8 mouse cellular contexts compared by ENCODE assay signal in genomic region chr5:35728957-35729460, GRCm38 (mm10). TPM values are rescaled to one million over a fixed set of nuclear protein-coding genes. Genes with fewer than 3 reads are reported as not detected.
DNase-seq lines count a peak whose midpoint lies in the region; ATAC-seq and TF ChIP-seq lines count a peak whose summit lies in the region.

No protein-coding gene starts in this region.

- no peak for TF ChIP-seq POLR2A in cerebellum, adult 2 months (IDR thresholded peaks at IDR 0.05; ENCODE audit: borderline replicate concordance, insufficient read depth, low read length)

- no peak for DNase-seq in cerebellum, postnatal 4 days (ENCODE audit: low spot score in 2 of 2)
- peak; percentile 71 to 75 for DNase-seq in cerebellum, adult 2 months
- peak; percentile 16 to 30 for DNase-seq in gastrocnemius, adult 8-10 months (ENCODE audit: low spot score in 2 of 2)
- peak; percentile 9 to 55 for DNase-seq in left cerebral cortex, adult 8-10 months (ENCODE audit: low spot score in 2 of 2)
- peak; percentile 88 to 93 for DNase-seq in lung, postnatal 4 days
- DNase-seq in spleen, adult 18-20 months, result peak; percentile 67 to 76

- peak; percentile 81 for ATAC-seq in cerebellum, adult (ENCODE audit: insufficient number of reproducible peaks, low FRiP score, low TSS enrichment)
- ATAC-seq in hindbrain, embryonic 16.5 days, result 0 out of 2 replicates have a peak, but pooled peaks have one; percentile 52

- peak overlapping the region; percentile 21 for H3K27ac ChIP-seq in cerebellum, adult 2 months (ENCODE audit: insufficient read depth, low read length)
- H3K27ac ChIP-seq in hindbrain, embryonic 16.5 days (ENCODE audit: low read depth, low read length), result peak overlapping the region; percentile 42

- H3K36me3 ChIP-seq in hindbrain, embryonic 16.5 days (ENCODE audit: control insufficient read depth, insufficient read depth, low read length), result no peaks in the 10 kb centered on the region

- H3K4me1 ChIP-seq in cerebellum, adult 2 months (ENCODE audit: control insufficient read depth, insufficient read depth, low read length), result peaks cover 16% of the 10 kb centered on the region
- no peaks in the 10 kb centered on the region for H3K4me1 ChIP-seq in hindbrain, embryonic 16.5 days (ENCODE audit: control insufficient read depth, insufficient read depth, low read depth, low read length)

- no peak overlapping the region for H3K4me2 ChIP-seq in hindbrain, embryonic 16.5 days (ENCODE audit: low read length)

- H3K9me3 ChIP-seq in hindbrain, embryonic 16.5 days (ENCODE audit: control insufficient read depth, low read length), result no peaks in the 10 kb centered on the region

- H3K9ac ChIP-seq in hindbrain, embryonic 16.5 days (ENCODE audit: low read depth, low read length), result no peak overlapping the region

- 6% methylated on average over 11 of the region's 11 CpGs for WGBS in cerebellum, adult 2 months
- 63% methylated on average over 11 of the region's 11 CpGs for WGBS in hindbrain, embryonic 16.5 days

- no peak overlapping the region for H3K4me3 ChIP-seq in cerebellum, adult 2 months (replicated peaks; ENCODE audit: insufficient read depth, low read depth, low read length)
- no peak overlapping the region for H3K4me3 ChIP-seq in hindbrain, embryonic 16.5 days (ENCODE audit: low read length)

- TF ChIP-seq CTCF in cerebellum, adult 2 months (IDR thresholded peaks at IDR 0.05; ENCODE audit: borderline replicate concordance, insufficient read depth, low read depth, low read length), result no peak

- no peaks in the 10 kb centered on the region for H3K27me3 ChIP-seq in cerebellum, adult 2 months (ENCODE audit: control insufficient read depth, insufficient read depth, low read length)
- H3K27me3 ChIP-seq in hindbrain, embryonic 16.5 days (replicated peaks; ENCODE audit: control insufficient read depth, insufficient read depth, low read length), result no peaks in the 10 kb centered on the region

RNA-seq across cellular contexts. Expression of gene Sh3tc1, which starts 10.8 kb away (rescaled TPM):
- 1.2 and 1.7 TPM in 2 replicates for polyA plus RNA-seq in cerebellum, adult 2 months (2012; rRNA removed)
- total RNA-seq in gastrocnemius, adult 8-10 months (2022), result 1 to 10 TPM; 1.4 to 2.9 (median 1.9) TPM
- 2.6 and 2.7 TPM in 2 replicates for polyA plus RNA-seq in hindbrain, embryonic 16.5 days (2015; fragmentation: Nextera tagmentation; extraction: Ambion mirVana)
- 1 to 10 TPM; 1.6 to 5.9 (median 3.3) TPM for total RNA-seq in left cerebral cortex, adult 8-10 months (2022)

RNA-seq across cellular contexts. Expression of gene Ablim2, which starts 28.7 kb away (rescaled TPM):
- polyA plus RNA-seq in cerebellum, adult 2 months (2012; rRNA removed), result 89.2 and 99.9 TPM in 2 replicates
- total RNA-seq in gastrocnemius, adult 8-10 months (2022), result 10 to 100 TPM; 36.1 to 43.4 (median 40.7) TPM
- polyA plus RNA-seq in hindbrain, embryonic 16.5 days (2015; fragmentation: Nextera tagmentation; extraction: Ambion mirVana), result 39.3 and 40.2 TPM in 2 replicates
- 100 to 1,000 TPM; 168 to 199 (median 195) TPM for total RNA-seq in left cerebral cortex, adult 8-10 months (2022)

RNA-seq across cellular contexts. Expression of gene Htra3, which starts 49.4 kb away (rescaled TPM):
- polyA plus RNA-seq in cerebellum, adult 2 months (2012; rRNA removed), result 7.1 and 9.5 TPM in 2 replicates
- total RNA-seq in gastrocnemius, adult 8-10 months (2022), result 10 to 100 TPM; 19.9 to 34.2 (median 25.1) TPM
- 17.3 and 25.5 TPM in 2 replicates for polyA plus RNA-seq in hindbrain, embryonic 16.5 days (2015; fragmentation: Nextera tagmentation; extraction: Ambion mirVana)
- 1 to 10 TPM; 7.0 to 8.3 (median 7.9) TPM for total RNA-seq in left cerebral cortex, adult 8-10 months (2022)

Comparison
In these comparisons a context has a peak if more than half of its experiments do, and no peak if none do; other contexts are left out.
1. DNase-seq: peak in cerebellum, adult 2 months (2 of 2), gastrocnemius, adult 8-10 months (2 of 2), left cerebral cortex, adult 8-10 months (2 of 2), lung, postnatal 4 days (2 of 2) and spleen, adult 18-20 months (2 of 2); none in cerebellum, postnatal 4 days (0 of 2).